Mouse (Mus musculus): ENCODE data around the gene Gm10401.
"Not testable (repeated sequence)": the region's sequence is repeated elsewhere in the genome, so short reads cannot be mapped to it uniquely, and the experiment has no call there.

Gene Gm10401

DNA sequence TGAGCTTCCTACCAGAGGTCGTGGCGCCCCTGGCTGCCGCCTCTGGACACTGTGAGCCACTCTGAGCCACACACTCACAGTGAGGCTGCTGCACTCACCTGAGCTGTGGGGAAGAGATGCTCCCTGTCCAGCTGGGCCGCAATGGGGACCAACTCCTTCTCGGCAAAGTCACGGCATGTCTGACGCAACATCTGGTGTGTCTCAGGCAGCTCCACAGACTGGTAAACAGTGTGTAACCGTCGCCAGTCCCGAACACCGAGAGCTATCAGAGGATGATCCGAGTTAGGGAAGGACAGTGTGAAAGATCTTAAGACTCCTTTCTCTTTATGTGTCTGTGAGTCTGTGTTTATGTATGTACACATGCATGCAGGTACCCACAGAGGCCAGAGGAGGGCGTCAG lies 19.4 kb upstream of the Gm10401 start:
- DNase-seq: no peak

DNA sequence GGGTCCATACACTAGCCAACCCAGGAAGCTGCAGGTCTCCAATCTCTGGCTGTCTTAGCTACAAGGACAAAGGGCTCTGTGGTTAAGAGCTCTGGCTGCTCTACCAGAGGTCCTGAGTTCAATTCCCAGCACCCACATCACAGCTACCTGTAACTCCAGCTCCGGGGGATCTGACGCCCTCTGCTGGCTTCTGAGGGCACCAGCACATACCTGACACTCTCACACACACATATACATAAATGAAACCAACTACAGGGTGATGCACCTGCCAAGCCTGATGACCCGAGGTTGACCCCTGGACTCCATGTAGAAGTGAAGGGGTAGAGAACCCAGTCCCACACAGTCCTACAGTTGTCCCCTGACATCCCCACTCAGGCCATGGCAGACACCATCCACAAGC lies 18.3 kb upstream of the Gm10401 start:
- no peak for DNase-seq

DNA sequence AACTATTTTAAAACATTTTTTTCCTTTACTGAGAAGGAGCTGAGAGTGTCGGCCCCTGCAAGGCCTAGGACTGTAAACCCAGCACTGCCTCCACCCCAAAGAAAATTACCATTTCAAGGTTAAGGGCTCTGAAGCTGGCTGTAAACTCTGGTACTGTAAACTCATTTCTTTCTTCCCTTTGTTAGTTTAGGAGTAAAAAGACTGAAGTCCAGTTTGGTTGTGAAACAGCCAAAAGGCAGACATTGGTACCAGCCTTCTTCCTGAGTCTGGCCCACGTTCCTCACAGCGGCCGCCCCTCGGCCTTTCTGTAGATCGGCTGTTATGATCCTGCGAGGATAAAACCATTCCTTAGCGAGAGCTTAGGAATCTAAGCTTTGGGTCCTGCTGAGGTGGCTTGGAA lies 16.4 kb upstream of the Gm10401 start:
- DNase-seq: no peak

DNA sequence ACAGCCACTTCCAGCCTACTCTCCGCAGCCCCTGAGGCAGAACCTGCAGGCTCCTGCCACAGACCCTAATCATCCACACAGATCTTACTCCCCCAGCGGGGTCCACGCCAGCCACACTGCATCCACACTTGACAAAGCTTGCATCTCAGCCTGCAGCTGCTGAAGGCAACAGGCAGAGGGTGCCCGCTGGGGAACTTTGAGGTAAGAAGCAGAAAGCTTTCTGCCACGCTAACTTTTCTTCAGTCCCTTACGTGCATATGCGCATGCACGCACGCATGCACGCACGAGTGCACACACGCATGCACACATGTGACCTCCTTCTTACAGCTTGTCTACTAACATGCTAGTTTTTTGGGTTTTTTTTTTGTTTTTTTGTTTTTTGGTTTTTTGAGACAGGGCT lies 15.1 kb upstream of the Gm10401 start:
- no peak for DNase-seq

DNA sequence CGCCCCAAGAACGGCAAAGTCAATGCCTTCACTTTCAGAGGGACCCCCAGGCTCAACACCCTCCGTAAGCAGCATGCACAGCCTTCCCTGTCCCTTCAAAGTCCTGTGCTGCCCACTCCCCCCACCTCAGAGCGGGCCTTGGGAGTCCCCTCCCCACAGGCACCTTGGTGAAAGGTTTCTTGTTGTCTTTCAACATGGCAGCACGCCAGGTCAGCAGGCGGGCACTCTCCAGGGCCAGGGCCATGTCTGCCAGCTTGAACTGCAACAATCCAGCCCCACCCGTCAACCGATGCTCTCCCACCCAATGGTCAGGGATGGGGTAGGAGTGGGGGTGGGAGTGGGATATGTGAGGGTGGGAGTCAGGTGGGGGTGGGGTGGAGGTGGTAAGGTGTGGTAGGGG lies 13.1 kb upstream of the Gm10401 start:
- no peak for DNase-seq

DNA sequence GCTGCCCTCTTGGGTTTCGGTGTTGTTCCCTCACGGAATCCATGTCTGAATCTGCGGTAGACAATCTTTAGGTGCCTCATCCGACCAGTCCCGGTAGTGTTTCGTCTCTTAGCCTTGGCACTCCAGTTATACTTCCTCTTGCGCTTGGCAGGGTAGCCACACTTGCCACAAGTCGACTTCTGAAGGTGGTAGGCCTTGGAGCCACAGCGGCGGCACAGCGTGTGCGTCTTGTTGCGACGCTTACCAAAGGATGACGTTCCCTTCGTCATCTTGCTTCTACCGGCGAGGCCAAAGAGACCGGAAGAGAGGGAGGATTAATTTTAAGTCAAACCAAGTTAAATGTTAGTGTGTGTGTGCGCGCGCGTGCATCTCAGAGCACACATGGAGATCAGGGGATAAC lies 5.2 kb upstream of the Gm10401 start:
- DNase-seq: not testable (repeated sequence)

DNA sequence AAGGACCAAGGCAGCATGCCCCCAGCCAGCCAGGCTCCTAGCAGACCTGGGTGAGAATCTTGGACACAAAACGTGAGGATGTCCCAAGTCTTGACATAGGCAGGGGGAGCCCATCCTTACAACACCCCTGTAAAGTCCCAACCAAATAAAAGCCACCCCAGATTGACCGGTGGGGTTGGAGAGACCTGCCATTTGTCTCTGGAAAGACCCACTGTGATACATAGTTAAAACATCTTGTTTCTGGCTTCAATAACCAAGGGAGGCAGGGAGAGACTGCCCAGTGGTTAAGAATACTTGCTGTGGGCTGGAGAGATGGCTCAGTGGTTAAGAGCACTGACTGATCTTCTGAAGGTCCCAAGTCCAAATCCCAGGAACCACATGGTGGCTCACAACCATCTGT lies 4.1 kb upstream of the Gm10401 start:
- DNase-seq: no peak

DNA sequence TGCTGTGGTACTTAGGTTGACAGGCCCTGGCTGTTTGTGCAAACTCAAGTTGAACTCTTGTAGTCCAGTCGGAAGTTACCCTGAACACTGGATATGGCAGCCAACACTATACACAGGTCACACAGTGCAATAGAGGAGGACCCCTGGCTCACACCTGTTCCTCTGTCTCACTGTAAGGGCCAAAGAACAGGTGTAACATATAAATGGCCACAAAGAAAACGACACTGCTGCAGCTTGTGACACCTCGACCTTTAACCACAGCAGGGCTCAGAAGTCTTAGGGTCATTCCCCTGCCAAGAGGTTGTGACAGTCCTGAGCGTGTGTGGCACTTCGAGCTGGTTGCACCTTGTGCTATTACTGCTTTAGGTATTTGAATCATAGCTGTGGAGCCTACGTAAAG lies 2.4 kb upstream of the Gm10401 start:
- DNase-seq: no peak

DNA sequence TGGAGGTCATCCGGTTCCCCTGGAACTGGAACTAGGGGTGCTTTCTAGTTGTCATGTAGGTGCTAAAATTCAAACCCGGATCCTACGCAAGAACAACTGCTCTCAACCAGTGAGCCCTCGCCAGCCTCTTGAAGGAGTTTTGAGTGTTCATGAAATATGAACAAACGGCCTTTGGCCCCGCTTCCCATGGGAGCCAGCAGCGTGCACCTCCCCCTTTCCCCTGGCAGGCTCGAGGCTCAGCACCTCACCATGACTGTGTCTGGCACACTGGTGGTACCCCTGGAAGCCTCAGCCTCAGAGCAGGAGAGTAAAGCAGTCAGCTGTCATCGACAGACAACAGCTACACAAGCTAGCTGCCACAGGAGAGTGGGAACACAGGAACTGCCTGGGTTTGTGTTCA lies 1.9 kb upstream of the Gm10401 start:
- DNase-seq: no peak

DNA sequence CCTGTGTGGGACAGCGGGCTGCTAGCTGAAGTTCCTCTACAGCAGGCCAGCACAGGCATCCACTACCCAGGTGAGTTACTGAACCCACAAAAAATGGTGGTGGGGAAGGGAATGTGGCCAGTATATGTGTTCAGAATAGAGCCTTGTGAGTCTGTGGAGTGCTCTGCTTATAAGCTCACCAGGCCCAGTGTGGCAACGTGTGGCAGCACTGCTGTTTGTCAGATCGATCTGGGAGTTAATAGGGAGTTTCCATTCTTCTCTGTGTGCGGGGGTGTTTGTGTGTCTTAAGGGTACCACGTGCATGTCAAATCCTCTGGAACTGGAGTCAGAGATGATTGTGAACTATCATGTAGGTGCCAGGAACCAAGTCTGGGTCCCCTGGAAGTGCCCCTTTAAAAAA lies 1.4 kb upstream of the Gm10401 start:
- no peak for DNase-seq

DNA sequence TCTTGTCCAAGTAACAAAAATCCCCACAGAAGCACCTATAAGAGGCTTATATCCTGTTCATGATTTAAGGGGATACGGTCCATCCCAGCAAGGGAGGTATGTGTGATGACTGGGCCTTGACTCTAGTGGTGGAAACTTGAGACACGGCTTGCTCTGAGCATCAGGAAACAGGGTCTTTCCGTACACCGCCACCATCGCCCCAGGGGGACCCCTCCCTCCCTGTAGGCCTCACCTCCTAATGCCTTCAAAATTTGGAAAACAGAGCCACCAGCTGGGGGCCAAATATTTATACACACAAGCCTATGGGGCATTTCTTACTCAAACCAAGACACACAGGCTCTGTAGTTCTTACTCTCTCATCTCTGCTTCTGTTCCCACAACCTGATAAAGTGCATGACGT lies 6.3 kb downstream of the Gm10401 start:
- DNase-seq: no peak

DNA sequence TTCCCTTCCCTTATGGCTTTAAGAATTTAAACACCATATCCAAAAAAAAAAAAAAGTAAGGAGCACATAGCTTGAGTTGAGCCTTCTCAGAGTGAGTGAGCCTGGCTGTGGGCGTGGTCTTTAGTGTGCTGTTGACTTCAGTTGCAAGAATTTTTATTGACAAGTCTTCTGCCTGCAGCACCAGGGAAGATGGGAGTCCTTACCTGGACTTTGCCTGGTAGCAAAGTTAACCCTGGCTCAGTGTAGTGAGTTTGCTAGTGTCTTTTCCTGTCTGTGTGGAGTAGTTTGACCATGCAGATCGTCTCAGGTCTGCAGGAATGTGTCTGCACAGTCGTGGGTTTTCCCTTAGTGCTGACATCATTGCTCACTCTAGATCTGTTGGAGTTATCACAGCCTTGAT lies 7.1 kb downstream of the Gm10401 start:
- DNase-seq: no peak

DNA sequence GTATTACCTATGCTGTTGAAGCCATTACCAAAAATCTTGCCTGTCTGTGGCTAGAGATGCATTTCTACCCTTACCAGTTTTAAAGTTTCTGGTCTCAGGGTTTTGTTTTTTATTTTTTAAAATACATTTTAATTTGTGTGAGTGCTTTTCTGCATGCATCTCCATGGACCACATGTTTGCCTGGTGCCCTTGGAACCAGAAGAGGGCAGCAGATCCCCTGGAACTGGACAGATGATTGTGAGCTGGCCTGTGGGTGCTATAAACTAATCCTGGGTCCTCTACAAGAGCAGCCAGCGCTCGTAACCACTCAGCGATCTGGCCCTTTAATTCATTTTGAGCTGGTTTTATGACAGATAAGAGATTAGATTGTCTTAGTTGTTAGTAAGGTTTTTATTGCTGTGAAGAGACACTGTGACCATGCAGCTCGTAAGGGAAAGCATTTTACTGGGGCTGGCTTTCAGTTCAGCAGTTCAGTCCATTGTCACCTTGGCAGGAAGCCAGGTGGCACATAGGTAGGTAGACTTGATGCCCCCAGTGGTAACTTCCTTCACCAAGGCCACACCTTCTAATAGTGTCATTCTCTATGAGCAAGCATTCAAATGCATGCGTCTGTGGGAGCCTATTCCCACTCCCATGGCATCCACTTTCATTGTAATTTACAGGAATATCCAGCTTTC lies 8.4 kb downstream of the Gm10401 start:
- no peak for DNase-seq

DNA sequence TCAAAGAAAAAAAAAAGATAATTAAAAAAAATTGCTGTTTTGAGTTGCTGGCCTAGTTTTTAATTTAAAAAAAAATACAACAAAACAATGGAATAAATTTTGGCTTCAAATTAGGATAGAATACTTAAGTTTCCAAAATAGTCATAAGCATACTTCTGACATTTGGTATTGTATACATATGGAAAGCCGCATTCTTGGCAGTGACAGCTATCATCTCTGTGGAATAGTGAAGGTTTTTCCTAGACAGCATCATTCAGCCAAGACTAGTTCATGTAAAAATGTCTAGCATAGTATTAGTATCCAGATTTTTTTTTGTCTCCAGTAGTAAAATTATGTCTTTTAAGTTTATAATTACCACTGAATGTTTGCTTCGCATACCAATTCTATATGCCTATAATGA lies 12.4 kb downstream of the Gm10401 start:
- no peak for DNase-seq

DNA sequence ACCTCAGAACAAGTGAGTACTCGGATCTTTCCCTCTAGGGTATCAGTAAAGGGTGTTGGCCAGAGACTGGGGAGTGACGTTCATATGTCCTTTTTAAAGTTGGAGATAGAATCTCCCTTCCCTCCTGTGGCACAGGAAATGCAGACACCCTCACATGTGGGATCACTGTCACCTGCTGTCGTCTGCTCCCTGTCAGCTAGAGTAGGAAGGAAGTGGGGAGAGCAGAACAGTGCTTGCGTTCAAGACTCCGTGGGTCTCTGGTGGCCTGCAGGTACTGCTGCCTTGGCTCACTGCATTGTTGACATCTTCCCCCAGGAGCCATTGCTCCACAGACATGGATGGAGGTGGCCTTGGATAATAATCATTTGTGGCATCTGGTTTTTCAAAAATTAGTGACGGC lies 14.6 kb downstream of the Gm10401 start:
- no peak for DNase-seq

DNA sequence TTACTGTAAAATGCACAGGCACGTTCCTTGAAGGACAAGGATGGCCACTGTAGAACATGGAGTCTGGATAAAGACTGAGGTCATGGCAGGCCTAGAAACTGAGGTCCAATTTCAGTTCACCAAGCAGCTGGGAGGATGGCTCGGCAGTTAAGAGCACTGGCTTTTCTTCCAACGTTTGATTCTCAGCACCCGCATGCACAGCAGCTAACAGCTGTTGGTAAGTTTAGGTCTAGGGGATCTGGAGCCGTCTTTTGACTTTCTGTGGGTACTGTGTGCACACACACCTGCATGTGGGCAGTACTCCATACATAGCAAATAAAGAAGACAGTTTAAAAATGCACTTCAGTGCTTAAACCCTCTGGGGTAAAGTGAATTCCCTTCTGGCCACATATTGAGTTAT lies 16.5 kb downstream of the Gm10401 start:
- no peak for DNase-seq

DNA sequence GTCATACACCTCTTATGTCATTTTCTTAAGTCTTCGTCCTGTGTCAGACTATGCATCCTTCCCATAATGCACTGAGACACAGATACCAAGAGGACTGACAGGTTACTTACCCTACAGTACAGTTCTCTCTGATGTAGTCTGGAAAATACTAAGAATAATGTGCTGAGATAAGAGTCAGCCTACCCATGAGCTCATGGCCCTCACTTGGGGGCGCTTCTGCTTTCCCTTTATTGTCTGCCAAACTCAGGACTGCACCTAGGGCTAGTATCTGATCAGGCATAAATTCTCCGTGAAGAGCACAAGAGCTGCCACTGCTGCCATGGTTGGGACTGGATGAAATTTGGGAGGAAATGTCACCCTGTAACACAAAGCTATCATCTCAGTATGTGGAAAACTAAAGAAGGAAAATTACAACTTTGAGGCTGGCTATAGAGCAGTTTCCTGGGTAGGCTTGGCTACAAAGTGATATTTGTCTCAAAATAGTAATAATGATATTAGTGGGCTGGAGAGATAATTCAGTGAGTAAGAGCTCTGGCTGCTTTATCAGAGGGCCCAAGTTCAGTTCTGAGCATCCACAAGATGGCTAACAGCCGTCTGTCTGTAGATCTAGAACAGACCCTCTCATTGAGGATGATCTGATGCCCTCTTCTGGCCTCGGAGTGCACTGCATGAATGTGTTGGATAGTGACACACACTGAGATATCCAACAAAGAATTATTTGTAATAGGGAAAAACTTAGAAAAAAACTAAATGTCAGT lies 21.8 kb downstream of the Gm10401 start:
- peak; percentile 45 for DNase-seq

DNA sequence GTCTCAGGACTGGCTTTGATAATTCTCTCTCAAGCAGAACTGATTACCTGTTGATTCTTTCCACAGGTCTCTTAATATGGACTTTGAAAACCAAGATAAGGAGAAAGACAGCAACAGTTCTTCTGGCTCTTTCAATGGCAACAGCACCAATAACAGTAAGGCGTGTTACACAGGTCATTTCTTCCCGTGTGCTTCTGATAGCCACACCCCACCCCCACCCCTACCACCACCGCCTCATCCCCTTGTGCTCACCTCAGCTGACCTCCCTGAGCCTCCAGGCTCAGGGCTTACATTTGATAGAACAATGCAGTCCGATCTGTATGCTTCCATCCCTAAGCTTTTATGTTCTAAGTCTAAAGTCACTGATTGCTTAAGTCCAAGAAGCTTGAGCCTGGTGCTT lies 23.3 kb downstream of the Gm10401 start:
- DNase-seq: no peak

DNA sequence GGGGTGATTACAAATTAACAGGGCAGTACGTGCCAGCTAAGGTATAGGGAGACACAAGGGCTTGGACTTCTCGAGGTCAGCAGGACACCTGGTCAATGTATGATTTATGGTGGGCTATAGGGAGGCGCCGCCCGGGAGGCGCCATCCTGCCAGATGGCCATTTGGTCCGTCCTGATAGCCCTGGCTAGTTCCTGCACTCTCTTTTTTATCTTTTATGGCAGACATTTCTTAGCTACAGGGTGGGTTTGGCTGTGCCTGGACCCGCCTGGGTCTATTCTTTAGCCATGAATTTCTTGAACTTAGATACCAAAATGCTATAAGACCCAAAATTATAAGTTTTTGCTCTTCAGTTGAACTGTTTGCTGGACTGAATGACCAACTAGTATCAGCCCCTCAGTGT lies 24.8 kb downstream of the Gm10401 start:
- DNase-seq: not testable (repeated sequence)

DNA sequence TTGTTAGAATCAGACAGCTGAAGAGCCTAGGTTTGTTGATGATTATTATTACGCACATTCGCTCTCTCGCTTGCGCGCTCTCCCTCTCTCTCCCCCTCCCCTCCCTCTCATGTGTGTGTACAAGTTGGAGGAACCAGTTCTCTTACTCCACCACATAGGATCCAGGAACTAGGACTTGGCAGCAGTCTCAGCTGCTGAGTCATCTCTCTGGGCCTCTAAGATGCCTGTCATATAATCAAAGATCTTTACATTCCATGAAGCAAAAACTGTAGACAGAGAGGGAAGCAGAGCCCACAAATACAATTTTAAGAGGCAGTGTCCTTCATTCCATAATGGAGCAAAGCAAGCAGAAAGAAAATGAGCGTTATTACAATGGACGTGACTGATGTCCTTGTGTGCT lies 26.0 kb downstream of the Gm10401 start:
- peak; percentile 56 for DNase-seq

DNA sequence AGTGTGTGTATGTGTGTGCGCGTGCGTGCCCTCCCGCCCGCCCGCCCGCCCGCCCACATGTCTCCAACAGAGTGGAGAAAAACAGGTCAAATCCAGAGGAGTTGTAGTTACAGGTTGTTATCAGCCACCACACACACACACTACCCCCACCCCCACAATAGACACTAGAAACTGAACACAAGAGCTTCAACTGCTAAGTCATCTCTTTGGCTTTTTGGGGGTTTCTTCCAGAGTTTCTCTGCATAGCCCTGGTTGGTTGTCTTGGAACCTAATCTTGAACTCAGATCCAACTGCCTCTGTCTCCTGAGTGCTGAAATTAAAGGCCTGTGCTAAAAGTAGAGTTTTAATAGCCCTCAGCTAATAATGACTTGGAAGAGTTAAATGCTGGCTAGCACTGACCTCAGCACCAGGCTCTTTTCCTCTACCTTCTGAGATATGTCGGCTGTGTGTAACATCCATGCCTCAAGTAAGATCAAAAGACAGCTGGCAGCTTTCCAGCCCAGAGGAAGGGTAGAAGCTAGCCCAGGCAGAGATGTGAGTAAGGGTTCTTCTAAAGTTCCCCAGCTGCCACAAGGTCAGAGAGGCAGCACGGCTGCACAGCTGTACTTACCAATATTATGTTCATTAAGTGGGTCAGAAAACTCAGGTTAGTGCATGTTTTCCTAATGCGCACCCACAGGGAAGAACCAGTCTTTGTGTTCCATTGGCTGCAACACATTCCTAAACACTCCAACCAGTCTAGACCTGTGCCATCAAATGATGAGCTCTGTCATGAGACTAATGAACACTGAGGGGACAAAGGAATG lies 26.8 kb downstream of the Gm10401 start:
- no peak for DNase-seq

DNA sequence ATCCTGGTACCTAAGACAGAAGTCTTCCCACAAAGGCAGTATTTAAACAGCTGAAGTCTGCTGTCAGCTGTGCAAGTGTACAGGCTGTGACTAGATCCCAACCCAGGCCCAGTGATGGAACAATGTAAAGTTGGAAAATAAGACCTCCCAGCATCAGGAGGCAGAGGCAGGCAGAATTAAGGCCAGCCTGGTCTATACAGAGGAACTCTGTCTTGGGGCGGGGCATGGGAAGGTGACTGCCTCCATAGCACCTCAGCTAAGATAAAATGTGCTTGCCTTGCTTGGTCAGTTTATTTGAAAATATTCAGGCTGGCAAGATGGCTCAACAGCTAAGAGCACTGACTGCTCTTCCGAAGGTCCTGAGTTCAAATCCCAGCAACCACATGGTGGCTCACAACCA lies 27.6 kb downstream of the Gm10401 start:
- no peak for DNase-seq

DNA sequence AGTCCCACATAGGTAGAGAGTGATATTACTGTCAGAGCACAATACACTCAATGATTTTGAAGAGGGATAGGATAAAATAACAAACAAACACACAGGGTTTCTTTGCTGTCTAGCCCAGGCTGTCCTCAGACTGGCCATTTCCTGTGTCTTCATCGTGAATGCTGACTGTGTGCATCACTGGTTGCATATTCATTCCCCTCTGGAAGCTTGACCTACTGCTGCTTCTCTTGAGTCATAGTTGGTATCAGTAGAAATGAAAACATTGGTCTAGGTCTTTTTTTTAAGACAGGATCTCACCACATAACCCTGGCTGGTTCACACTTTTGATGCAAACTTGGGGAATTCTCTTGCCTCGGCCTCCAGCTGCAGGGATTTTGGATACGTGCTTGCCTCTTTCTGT lies 28.5 kb downstream of the Gm10401 start:
- no peak for DNase-seq
